Mouse (Mus musculus) kidney, adult 2 months (tissue): Measurements from ENCODE around the gene March1.

Experiments used
- CTCF ChIP-seq: fragments of 200-500 bp; conservative IDR thresholded peaks from 2 replicates; pipeline ENCODE4 v1.5.1; 2011; ENCODE audit warnings: low read depth, mild to moderate bottlenecking, control low read depth, low read length, moderate library complexity, mixed read lengths; ENCODE audit not compliant: insufficient read depth, insufficient read length
- POLR2A ChIP-seq: fragments of 200-500 bp; IDR thresholded peaks from one replicate; pipeline ENCODE4 v1.6.1; 2011; ENCODE audit warnings: low read depth, low read length, control low read depth

DNA sequence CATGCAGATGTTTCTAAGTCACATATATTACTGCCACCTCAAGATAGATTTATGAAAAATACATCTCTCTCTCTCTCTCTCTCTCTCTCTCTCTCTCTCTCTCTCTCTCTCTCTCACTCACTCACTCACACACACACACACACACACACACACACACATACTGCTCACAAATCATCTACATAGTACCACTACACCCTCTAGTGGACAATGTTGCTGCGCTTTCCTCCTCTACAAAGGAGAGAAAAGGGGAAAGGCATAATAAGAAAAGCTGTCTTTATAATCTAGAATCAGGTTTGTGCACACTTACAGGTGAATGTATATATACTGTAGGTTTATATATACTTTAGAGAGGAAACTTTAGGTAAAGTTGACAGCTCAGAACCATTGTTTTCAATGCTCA lies 825.1 kb downstream of the March1 start:
- TF ChIP-seq CTCF (no peak), POLR2A (no peak)
